Mouse (Mus musculus): ENCODE results near the gene Fancl. TPM values are rescaled to one million over a fixed set of nuclear protein-coding genes. Genes with fewer than 3 reads are reported as not detected.
"Not testable (repeated sequence)": the region's sequence is repeated elsewhere in the genome, so short reads cannot be mapped to it uniquely, and the experiment has no call there.

Gene Fancl
- total RNA-seq (2022) = 10 to 100 TPM; 12.5 to 17.3 (median 13.5) TPM

DNA sequence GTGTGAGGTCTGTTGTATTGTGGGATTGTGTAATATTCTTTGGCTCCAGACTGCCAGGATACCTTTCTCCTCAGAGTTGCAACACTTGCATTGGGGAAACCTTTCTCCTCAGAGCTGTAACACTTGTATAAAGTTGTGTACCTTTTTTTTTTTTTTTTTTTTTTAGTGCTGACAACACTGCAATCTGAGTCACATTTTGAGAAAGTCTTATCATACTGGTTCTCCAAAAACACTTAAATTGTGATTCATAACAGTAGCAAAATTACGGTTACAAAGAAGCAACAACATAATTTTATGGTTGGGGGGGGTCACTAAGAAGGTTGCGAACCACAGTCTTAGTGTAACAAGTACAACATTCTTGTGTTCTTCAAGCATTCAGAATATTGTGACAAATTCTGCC, at the start of gene Fancl:
Gene Fancl, plus strand, starts transcription at position 165 of the 400 bp plus-strand sequence.
- no peak for DNase-seq

DNA sequence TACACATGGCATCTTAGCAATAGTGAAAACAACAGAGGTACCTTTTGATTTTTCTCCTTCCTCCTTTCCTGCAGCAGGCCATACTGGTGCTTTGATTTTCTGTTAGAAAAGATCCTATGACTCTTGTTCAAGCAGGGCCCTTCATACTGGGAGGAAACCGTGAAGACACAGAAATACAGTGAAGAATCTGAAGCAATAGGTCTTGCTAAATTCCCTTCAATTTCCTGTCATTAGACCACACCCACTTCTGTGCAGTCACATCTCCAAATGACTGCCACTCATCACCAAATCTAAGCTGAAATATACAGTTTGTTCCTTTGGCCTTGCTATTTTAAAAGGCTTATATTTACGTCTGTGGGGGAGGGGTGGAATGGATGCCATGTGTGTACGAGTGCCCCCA, 49.1 kb upstream of the Fancl start:
- no peak for DNase-seq

DNA sequence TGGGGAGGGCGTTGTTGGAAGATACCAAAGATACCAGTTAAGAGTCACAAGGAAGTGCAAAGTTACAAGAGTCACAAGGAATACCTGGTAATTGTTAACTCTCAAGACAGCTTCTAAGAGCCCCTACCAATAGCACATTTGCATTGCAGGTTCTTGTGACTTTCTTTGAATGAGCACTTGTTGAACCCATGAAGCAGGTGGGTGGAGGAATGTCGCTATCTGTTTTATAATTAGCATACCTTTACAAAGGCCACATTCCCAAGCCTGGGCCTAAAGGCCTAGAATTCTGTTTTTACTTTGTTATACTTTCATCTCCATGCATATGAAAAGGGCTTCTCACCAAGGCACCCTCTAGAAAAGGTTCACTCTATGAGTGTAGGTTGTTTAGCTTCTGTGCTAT, 15.8 kb upstream of the Fancl start:
- DNase-seq = not testable (repeated sequence)

DNA sequence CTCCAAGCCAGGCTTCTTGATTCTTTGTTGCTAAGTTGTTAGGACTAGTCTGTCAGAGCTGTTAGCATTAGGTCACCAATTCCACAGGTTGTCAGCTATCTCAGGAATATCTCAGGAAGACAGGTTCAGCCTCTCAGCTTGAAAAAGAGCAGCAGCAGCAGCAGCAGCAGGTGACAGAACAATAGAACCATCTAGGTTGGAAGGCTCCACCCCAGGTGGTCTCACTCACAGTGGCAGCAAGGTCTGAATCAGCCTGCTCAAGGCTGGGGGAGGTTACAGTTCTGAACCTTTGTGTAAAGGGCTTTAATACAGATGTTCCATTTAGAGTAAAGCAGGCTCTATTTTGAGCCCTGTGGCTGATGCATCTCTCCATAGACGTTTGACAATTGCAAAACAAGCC, 14.0 kb upstream of the Fancl start:
- not testable (repeated sequence) for DNase-seq

DNA sequence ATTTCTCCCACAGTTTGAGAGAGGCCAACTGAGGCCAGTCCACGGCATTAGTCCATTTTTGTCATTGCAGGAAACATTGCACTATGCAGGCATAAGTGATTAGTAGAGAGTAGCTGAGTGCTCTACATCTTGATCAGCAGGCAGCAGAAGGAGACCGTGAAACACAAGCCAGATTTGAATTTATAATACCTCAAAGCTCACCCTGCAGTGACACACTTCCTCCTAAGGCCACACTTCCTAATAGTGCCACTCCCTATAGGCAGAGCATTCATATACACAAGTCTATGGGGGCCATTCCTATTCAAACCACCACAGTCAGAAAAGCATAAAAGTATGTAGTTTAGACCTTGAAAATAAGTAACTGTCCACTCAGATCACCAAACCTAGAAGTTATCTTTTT, 11.8 kb upstream of the Fancl start:
- DNase-seq = no peak

DNA sequence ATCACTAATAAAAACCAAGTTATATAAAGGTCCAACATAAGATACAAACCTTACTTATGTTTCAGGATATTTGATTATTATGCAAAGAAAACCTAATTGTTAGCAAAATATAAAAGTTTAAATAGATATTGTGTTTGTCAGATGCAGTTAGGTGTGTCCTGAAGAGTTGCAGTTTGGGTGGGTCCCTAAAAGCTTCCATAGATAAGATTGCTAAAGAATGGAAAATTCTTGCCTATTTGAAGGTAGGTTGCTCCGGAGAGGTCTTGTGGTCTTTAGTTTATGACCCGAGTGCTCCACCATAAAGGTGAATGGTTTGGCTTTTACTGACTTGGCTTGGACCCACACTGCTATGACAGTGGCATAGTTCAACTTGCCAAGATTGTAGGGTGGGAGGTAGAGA, 7.9 kb upstream of the Fancl start:
- no peak for DNase-seq

DNA sequence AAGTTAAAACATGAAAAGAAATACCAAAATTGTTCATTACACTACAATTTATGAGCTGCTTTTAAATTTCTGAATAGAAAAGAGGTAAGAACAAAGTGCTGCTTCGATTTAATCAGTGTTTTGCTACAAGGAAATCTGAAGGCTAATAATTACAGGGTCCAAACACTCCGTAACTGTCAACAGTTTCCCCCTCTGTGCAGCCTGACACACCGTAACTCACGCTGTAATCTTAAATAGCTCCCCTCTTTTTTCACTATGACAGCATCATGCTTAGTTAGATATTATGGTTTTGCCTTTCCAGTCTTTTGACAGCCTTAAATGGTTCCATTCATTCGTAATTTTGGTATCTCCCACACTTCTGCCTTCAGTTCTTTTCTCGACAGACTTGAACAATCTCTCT, 4.4 kb upstream of the Fancl start:
- no peak for DNase-seq

DNA sequence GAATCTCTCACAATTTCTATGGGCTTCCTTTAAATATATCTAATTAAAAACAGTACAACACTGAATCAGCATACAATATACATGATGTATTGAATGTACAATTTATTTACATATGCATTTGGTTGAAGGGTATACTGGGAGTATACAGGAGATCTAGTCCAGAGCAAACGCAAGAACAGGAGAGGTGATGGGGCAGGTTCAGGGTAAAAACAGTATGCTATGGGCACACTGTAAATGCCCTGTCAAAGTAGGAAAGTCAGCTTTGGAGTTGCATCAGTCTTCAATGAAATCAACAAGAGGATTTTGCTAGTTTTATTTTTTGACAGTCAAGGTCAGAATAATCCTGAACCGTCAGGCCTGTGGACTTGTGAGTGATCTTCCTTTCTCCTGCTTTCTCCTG, 743 bp downstream of the Fancl start:
- no peak for DNase-seq

DNA sequence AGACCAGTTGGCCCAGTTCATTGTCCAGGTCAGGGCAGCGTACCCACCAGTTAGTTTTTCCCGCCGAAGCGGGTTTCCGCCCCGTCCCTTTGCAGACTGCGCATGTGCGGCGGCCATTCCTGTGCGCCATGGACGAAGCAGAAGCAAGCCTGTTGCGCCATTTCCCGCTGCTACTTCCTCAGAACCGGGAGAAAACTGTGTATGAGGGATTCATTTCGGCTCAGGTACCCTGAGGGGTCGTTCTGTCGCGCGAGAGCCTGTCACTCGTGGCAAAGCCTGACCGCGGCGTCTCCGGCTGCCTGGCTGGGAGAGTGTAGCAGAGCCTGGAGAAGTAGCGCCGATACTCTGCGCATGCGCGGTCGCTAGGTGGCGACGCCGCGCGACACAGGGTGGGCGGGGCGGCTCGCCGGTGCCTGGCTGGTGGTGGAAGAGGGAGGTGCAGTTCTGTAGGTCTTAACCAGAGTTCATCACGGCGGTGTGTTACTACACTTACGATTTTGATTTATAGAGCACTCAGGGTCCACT, 1.2 kb downstream of the Fancl start:
- peak; percentile 87 for DNase-seq

DNA sequence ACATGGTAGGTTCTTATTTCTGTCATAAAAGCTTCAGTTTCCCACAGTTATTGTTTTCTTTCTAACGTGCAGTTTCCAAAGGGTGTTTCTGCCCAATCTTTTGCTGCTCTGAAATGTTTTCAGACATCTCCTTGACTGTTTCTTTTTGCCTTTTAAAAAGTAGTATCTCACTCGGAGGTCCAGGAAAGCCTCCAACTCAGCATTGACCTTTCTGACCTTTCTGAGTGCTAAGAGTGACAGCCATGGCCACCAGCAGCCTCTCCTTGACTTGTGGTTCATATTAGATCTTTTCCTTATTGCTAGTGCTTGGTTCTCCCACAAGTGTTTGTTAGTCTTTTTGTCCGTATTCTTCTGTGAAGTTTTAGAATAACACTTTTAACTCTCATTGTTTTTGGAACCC, 9.6 kb downstream of the Fancl start:
- DNase-seq = no peak

DNA sequence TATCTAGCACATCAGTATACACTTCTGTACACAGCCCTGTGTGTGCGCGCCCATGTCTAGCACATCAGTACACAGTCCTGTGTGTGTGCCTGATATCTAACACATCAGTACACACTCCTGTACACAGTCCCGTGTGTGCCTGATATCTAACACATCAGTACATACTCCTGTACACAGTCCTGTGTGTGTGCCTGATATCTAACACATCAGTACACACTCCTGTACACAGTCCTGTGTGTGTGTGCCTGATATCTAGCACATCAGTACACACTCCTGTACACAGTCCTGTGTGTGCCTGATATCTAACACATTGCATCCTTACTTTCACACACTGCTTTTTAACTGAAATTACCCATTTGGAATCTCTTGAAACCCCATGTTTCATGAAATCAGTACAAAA, 27.0 kb downstream of the Fancl start:
- DNase-seq = no peak

DNA sequence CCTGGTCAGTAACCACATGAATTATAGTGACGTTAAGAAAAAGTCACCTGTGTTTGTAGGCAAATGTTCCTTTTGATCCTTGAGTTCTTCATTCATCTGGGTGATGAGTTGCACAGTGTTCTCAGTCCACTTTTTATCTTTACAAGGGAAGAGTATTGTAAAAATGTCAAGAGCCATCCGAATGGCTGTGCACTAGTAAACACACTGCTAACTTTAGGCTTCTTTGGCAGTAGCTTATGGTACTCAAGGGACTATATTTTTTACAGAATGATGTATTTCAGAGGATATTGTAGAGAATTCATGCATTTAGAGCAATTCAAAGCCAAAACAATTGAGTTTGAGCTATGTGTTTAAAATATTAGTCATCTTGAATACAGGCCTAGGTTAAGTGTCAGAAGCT, 35.5 kb downstream of the Fancl start:
- no peak for DNase-seq

DNA sequence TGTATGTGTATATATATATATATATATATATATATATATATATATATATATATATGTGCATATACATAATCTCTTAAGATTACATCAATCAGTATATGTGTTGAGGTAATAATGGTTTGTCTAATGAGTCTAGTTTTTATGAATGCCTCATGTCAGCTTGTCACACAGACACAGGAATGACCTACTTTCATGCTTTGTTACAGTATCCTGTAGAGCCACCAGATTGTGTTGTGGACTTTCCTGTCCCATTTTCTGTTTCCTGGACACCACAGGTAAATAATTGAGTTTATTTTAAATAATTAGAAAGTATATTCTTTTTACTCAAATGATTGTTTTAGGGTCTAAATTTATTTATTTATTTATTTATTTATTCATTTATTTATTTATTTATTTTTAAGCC, 48.3 kb downstream of the Fancl start:
- DNase-seq = no peak

DNA sequence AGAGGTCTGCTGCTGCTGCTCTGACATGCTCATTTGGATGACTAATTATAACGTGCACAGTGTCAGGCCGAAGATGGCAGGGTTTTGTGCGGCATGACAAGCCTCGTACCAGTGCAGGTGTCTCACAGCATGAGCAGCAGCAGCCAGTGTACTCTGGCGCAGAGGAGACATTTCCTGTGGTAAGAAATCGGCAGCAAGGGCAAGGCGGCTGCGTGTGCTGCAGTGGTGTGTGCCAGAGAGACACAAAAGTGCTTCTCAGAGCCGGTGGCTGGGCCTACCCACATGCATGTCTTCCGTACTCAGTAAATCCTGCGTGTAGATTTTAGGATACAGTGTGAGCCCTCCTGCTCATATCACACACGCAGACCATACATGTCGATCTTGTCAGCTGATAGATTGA, 51.9 kb downstream of the Fancl start:
- DNase-seq = no peak

DNA sequence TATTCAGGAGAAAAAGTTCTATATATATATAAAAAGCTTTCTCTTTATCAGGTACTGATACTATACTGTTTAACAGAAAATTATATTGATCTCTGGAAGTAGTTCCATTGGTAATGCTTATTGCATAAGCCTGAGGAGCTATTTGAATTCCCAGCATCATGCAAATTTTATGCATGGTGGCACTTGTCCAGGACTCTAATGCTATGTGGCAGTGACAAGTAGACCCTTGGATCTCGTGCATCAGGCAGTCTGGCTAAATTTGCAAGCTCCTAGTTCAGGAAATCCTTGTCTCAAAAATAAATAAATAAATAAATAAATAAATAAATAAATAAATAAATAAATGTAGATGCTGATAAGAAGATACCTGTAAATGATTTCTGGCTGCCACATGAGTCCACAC, 55.2 kb downstream of the Fancl start:
- DNase-seq = no peak

DNA sequence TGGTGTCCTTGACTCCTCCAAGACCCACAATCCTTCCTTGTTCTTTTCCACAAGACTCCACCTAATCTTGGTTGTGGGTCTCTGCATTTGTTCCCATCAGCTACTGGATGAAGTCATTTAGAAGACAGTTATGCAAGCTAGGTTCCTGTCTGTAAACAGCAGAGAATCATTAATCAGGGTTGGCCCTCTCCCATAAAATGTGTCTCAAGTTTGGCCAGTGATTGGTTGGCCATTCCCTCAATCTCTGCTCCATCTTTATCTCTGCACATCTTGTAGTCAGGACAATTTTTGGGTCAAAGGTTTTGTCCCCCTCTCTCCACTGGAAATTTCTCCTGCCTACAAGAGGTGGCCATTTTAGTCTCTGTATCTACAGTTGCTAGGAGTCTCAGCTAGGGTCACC, 58.4 kb downstream of the Fancl start:
- DNase-seq = no peak

DNA sequence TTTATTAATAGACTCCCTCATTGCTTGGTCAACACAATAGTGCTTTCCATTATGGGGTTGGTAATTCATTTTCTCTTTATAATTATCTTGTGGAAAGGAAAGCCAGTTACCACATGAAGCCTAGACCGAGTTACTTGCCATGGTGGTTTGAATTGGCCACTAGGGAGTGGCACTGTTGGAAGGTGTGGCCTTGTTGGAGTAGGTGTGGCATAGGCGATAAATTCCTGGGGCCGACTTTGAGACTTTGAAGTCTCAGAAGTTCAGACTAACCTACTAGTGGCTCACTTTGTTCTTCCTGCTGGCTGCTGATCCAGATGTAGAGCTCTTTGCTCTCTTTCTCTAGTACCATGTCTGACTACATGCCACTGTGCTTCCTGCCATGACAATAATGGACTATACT, 63.9 kb downstream of the Fancl start:
- no peak for DNase-seq

DNA sequence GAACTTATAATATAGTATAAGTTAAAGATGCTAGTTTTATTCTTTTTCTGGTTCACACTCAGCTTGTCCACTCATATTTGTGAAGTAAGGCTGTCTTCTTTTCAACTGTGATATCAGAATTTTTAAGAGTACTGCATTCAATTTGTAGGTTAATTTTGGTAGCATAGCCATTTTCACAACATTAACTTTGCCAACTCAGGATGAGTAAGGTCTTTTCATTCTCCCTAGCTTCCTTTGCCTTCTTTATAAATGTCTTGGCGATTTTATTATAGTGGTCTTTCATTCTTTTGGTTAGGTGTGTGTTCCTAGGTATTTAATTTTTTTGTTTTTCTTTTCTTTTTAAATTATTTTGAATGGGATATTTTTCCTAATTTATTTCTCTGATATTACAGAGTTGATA, 64.7 kb downstream of the Fancl start:
- no peak for DNase-seq

DNA sequence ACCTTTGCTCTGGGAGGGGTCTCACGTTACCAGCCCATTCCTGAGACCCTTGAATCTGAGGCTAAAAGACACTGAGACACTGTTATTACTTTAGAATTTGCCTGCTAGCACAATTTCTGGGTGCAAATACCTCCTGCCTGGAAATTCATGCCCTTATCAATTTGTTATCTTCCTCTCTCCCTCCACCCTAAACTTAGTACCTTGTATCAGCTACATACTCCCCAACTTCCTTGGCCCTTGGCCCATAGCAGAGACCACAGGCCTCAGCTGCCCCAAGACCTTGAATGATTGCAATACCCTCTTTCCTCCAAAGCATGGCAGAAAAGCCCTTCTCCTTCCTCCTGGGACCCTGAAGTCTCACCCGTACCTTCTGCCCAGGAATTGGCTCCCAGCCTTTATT, 65.3 kb downstream of the Fancl start:
- DNase-seq = no peak

DNA sequence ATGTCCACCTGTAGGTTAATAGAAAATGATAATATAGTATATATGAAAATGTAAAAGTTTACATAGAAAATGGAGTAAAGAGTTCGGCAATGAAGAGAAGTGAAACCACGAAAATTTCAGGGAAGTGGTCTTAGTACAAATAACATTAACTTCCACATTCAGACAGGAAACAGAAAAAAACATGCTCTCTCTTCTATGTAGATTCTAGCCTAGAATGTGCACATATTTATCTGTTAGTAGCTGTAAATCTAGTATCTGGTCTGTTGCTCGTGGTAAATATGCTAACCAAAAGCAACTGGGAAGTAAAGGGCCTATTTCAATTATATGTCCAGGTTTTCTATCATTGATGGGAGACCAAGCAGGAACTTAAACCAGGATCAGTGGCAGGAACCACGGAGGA, 66.8 kb downstream of the Fancl start:
- no peak for DNase-seq

DNA sequence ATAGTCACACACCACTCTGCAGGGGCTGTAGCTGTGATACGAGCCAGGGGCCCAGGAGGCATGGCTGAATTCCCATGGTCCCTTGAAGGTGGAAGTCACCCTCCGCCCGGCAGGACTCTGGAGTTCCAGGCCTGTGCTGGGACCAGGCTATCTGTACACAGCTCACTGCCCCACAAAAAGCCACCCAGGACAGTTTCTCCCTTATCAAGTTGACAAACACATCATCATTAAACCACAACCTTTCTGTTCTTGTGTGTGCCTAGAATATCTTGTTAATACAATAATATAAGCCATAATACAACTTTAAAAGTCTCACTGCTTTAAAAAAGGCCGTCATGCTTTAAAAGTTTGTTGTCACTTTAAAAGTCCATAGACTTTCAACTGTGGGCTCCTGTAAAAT, 68.1 kb downstream of the Fancl start:
- no peak for DNase-seq

DNA sequence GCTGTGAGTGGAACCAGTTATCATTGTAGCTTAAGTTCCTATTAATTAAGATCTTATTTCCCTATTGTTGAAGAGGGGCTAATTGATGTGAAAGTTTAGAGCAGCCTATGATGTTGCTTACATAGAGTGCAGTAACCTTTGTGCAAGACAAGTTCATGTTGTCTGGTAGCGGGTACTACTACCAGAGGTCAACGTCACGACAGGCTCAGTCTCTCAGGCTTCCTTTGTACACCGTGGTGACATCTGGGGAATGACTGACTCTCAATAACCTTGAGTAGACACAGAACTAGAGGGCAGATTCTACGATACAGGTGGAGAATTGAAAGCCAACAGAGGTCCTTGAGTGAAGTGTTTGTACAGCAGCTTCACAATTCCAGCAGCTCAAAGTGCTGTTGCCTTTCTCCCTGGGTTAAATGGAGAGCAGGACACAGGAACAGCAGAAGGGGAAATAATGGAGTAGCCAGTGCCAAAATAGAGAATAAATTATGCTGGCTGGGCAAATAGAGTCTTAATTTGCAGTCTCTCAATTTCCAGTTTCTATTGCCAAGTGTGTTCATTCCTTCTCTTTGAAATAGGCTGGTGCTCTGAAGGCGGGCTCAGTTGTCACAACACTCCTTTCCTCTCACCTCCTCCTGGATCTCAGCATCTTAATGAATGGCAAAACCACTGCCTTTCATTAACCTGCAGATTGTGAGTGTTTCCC, 91.3 kb downstream of the Fancl start:
- no peak for DNase-seq

DNA sequence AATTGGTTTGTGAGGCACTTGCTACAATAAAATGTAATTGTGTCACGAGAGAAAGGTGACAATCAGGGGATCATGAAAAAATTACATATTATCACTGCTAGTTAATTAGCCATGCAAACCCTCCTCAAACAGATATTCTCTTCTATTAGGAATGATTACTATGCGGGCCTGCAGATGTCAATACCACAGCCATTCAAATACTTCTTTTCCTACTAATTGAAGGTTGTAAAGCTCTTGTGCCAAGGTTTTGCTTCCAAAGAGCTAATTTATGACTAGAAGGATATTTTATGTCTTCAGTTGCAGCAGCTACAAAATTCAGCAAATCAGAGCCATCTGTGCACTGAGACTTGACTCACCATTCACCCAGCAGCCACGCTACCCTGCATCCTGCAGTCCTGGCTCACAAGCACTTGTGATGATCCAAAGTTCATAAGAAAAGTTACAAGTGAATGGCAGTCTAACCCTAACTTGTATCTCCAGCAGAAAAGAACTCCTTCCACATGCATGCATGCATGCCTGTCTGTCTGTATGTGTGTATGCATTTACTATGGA, 95.8 kb downstream of the Fancl start:
- DNase-seq = no peak

DNA sequence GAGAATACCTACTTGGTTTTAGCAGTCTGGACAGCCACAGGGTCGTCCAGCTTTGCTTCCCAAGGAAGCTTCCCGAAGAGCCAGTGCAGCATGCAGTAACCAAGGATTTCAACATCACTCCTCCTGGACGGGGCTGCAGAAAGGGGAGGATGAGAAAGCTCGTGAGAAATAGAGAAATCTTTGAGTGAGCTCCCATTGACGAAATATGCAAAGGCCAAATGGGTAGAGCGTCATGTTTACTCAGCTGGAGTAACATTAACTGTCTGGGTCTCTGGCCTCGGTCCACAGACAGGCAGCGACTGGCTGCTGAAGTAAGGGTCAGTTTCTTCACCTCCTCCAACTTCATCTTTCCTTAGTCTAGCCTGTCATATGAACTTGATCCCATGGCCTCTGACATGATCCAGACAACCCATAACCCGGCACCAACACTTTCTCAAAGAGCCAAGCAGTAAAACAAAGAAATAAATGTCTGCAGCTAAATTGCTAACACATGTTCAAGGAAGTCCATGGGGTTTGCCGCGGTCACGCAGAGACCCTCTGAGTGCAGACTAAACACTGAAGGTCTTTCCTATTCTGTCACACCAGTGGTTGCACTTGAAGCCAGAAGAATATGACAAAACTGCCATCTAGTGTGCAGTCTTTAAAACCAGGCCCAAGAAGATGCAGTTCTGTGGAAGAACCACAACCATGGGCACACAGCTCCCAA, 104.0 kb downstream of the Fancl start:
- DNase-seq = peak; percentile 10

Data from adrenal gland, adult 8-10 months (tissue).